Mouse (Mus musculus) liver, adult 2 months (tissue): ENCODE data around the gene Cpeb3.

Experiments
- CTCF ChIP-seq: fragments of 200-500 bp; IDR thresholded peaks from 2 replicates; pipeline ENCODE4 v1.5.1; 2011; ENCODE audit warnings: low read depth, low read length, control low read depth
- POLR2A ChIP-seq: fragments of 200-500 bp; IDR thresholded peaks from 2 replicates; pipeline ENCODE4 v1.6.1; 2011; ENCODE audit warnings: low read length, control low read depth; ENCODE audit not compliant: insufficient read depth; ENCODE audit errors: extremely low read depth

DNA sequence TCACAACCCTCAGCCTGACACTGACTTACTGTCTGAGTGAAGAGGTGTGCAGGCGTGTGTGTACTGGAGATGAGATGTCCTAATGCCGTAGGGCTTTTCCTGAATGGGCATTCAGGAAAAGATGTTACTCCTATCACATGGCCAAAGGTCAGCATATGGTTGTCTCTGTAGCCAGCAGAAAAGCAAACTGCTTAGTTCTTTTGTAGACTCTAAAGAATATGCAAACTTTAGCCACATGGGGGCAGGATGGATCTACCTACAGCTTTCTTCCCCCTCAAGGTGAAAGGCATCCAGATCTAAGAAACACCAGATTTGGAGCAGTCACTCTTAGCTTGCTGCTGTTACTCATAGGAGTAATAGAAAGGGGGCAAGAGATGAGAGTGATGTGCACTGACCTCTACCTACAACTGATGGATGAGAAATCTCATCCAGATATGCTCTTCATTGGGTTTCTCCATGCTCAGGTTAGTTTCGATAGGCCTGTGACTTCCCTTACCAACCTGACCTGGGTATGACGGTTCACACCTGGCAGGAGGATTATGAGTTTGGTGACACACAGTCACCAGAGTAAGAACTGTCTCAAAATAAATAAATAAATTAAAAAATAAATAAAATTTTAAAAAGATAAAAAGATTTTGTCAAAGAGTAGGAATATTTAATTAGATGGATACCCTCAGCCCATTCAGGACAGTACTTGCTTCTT, 157.6 kb downstream of the Cpeb3 start:
- peak; percentile 22; the same call in 1 of the 2 replicates for TF ChIP-seq CTCF
- TF ChIP-seq POLR2A = no peak
